In genomic region chr8:82903497-82903896, GRCm38 (mm10) we compare ENCODE assay signal across 24 mouse cellular contexts. TPM values are rescaled to one million over a fixed set of nuclear protein-coding genes. Genes with fewer than 3 reads are reported as not detected.
DNase-seq lines count a peak whose midpoint lies in the region; ATAC-seq and TF ChIP-seq lines count a peak whose summit lies in the region.
"Had no signal": no experiment of that assay in that cellular context is flagged by ENCODE, and none has a peak within 500 bp of the region (broad histone marks: within the 10 kb centered on the region; RNA-seq: fewer than 3 reads in every experiment).

No protein-coding gene starts in this region.

- no peak overlapping the region for H3K4me3 ChIP-seq in heart, embryonic 10.5 days
- no peak overlapping the region for H3K4me3 ChIP-seq in intestine, postnatal 0 days (ENCODE audit: low read depth, low read length)
- H3K4me3 ChIP-seq in forebrain, embryonic 10.5 days: no peak overlapping the region
- H3K4me3 ChIP-seq: embryonic facial prominence, embryonic 10.5 days; hindbrain, embryonic 12.5 days had no signal

- no peaks in the 10 kb centered on the region for H3K9me3 ChIP-seq in heart, embryonic 10.5 days
- no peaks in the 10 kb centered on the region for H3K9me3 ChIP-seq in intestine, postnatal 0 days (ENCODE audit: control insufficient read depth)
- H3K9me3 ChIP-seq in forebrain, embryonic 10.5 days: no peaks in the 10 kb centered on the region
- H3K9me3 ChIP-seq: embryonic facial prominence, embryonic 10.5 days; G1E; hindbrain, embryonic 12.5 days had no signal

- no peak overlapping the region for H3K9ac ChIP-seq in intestine, postnatal 0 days (ENCODE audit: low read depth, low read length)
- H3K9ac ChIP-seq: hindbrain, embryonic 12.5 days had no signal

- H3K4me1 ChIP-seq in heart, embryonic 10.5 days: peaks cover 43% of the 10 kb centered on the region
- H3K4me1 ChIP-seq in intestine, postnatal 0 days (replicated peaks; ENCODE audit: control insufficient read depth, insufficient read depth, low read length): no peaks in the 10 kb centered on the region
- H3K4me1 ChIP-seq in forebrain, embryonic 10.5 days: peaks cover 22% of the 10 kb centered on the region

- no peaks in the 10 kb centered on the region for H3K27me3 ChIP-seq in heart, embryonic 10.5 days (ENCODE audit: insufficient read depth, poor library complexity, severe bottlenecking)
- no peaks in the 10 kb centered on the region for H3K27me3 ChIP-seq in intestine, postnatal 0 days (replicated peaks; ENCODE audit: control insufficient read depth, insufficient read depth, low read length)
- no peaks in the 10 kb centered on the region for H3K27me3 ChIP-seq in forebrain, embryonic 10.5 days (ENCODE audit: poor library complexity, severe bottlenecking)
- H3K27me3 ChIP-seq: hindbrain, embryonic 12.5 days had no signal

- peak overlapping the region; percentile 52; the same call in 1 of the 2 replicates for H3K27ac ChIP-seq in heart, embryonic 10.5 days
- no peak overlapping the region for H3K27ac ChIP-seq in intestine, postnatal 0 days (ENCODE audit: low read depth, low read length)
- no peak overlapping the region for H3K27ac ChIP-seq in forebrain, embryonic 10.5 days
- H3K27ac ChIP-seq: embryonic facial prominence, embryonic 10.5 days; hindbrain, embryonic 12.5 days had no signal

- DNase-seq in heart, embryonic 10.5 days (ENCODE audit: low spot score): no peak
- DNase-seq in heart, adult 18-20 months: no peak
- peak; percentile 37 for DNase-seq in skeletal muscle tissue, adult 2 months (ENCODE audit: low read depth, low spot score)
- DNase-seq in forebrain, embryonic 10.5 days (ENCODE audit: extremely low spot score, low spot score): no peak
- DNase-seq: adrenal gland, adult 8-10 months; adrenal gland, postnatal 36 days; B cell, adult 2 months; cerebellum, adult 11 months; cerebellum, adult 8-10 months; cerebellum, postnatal 14 days; gastrocnemius, postnatal 10 days; heart, postnatal 36 days; kidney, adult 11 months had no signal

- WGBS in heart, embryonic 10.5 days: 33% methylated on average over 3 of the region's 3 CpGs
- 63% methylated on average over 3 of the region's 3 CpGs for WGBS in intestine, postnatal 0 days
- 73% methylated on average over 3 of the region's 3 CpGs for WGBS in forebrain, embryonic 10.5 days

- no peak overlapping the region for H3K4me2 ChIP-seq in intestine, postnatal 0 days (replicated peaks; ENCODE audit: low read depth)
- H3K4me2 ChIP-seq: heart, embryonic 11.5 days; hindbrain, embryonic 12.5 days had no signal

- no peak for TF ChIP-seq CTCF in intestine, postnatal 0 days (IDR thresholded peaks at IDR 0.05; ENCODE audit: low read depth)

- 0 out of 2 replicates have a peak, but pooled peaks have one; percentile 25 for ATAC-seq in common myeloid progenitor, adult 5-6 weeks (replicated peaks; ENCODE audit: low read depth, poor library complexity, severe bottlenecking)
- ATAC-seq in hematopoietic stem cell, adult 5-6 weeks (replicated peaks in 1 of 2; ENCODE audit: insufficient read depth in 1 of 2, low FRiP score in 2 of 2, low TSS enrichment in 1 of 2, low read depth in 1 of 2, poor library complexity in 2 of 2, severe bottlenecking in 2 of 2): peak; percentile 22 to 42; a peak in 1 of 4 replicates
- ATAC-seq in intestine, postnatal 0 days: no peak
- ATAC-seq: CD4-positive, CD25-positive, alpha-beta regulatory T cell, adult 4 months; forebrain, embryonic 14.5 days; hindbrain, embryonic 16.5 days; inflammation-experienced regulatory T-cells, adult 6 months had no signal

- H3K36me3 ChIP-seq in heart, embryonic 10.5 days: no peaks in the 10 kb centered on the region
- H3K36me3 ChIP-seq in intestine, postnatal 0 days (ENCODE audit: control insufficient read depth, insufficient read depth): no peaks in the 10 kb centered on the region
- no peaks in the 10 kb centered on the region for H3K36me3 ChIP-seq in forebrain, embryonic 10.5 days (replicated peaks)
- H3K36me3 ChIP-seq: embryonic facial prominence, embryonic 10.5 days; G1E; hindbrain, embryonic 12.5 days had no signal

RNA-seq across cellular contexts. Expression of gene Rnf150, which starts 40.3 kb away (rescaled TPM):
- polyA plus RNA-seq in heart, embryonic 10.5 days (2016; fragmentation: Nextera tagmentation; extraction: Ambion mirVana): 0.41 and 0.80 TPM in 2 replicates
- total RNA-seq in heart, adult 18-20 months (2021): 10 to 100 TPM; 14.7 to 15.1 TPM
- total RNA-seq in common myeloid progenitor, adult 5-6 weeks (2017): 3.3 and 6.1 TPM in 2 replicates
- total RNA-seq in hematopoietic stem cell, adult 5-6 weeks (2017): 9.4 and 12.0 TPM in 2 replicates
- polyA plus RNA-seq in intestine, postnatal 0 days (2015; fragmentation: Nextera tagmentation; extraction: Ambion mirVana): 0.38 and 0.53 TPM in 2 replicates
- 1.3 and 1.6 TPM in 2 replicates for polyA plus RNA-seq in forebrain, embryonic 10.5 days (2016; fragmentation: Nextera tagmentation; extraction: Ambion mirVana)
- polyA plus RNA-seq: CD4-positive, CD25-positive, alpha-beta regulatory T cell, adult 4 months; G1E; inflammation-experienced regulatory T-cells, adult 6 months had no signal
